Mouse (Mus musculus) adrenal gland, postnatal 4 days (tissue): ENCODE measurements around the gene Uri1. TPM values are rescaled to one million over a fixed set of nuclear protein-coding genes. Genes with fewer than 3 reads are reported as not detected.

Experiments
- DNase-seq, 2 experiments: peaks; one replicate each; pipeline ENCODE4 v3.0.0; 2021 to 2022; ENCODE audit warnings: low spot score in 2 of 2, mixed read lengths in 2 of 2
- total RNA-seq, 2 experiments: library from RNA; stranded (reverse); gene quantifications; 2 replicates each; pipeline ENCODE4 v1.2.3; 2021

Uri1 gene
- total RNA-seq, 2 experiments from 2014 or later: 63.4 to 75.1 TPM

DNA sequence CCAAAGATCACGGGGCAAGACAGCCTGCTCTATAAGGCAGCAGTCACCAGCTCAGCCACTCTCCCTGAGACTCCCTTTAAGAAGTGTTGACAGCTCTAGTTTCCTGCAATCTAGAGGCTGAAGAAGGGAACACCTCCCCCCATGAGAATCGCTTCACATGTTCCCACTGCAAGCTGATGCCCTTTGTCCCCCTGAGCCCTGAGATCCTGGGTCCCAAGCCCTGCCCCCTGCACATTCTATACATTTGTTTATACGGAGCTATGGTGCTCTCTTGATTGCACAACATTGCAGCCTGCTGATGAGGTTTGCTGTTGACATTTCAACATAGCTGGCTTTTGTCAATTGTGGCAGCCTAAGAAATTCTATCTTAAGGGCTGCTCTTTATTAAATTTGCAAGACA is 91.7 kb downstream of the Uri1 start:
- DNase-seq: no peak

GRCm38 (mm10) chr7:37929738-37930137 is 93.6 kb downstream of the Uri1 start:
- DNase-seq: no peak

DNA sequence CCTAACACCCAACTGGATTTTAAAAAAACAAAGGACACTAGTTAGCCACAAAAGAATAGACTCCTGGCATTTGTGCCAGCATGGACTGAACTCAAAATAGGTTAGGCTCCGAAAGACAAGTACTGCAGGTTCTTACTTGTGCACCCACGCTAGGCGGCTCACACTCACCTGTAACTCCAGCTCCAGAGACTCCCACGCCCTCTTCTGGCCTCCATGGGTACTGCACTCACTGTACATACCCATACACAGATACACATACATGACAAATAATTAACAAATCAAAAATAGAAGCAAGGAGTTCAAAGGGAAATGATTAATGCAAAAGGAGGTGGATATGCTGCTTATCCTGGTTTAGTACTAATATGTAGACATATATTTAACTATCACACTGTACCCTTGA is 100.4 kb downstream of the Uri1 start:
- no peak for DNase-seq

DNA sequence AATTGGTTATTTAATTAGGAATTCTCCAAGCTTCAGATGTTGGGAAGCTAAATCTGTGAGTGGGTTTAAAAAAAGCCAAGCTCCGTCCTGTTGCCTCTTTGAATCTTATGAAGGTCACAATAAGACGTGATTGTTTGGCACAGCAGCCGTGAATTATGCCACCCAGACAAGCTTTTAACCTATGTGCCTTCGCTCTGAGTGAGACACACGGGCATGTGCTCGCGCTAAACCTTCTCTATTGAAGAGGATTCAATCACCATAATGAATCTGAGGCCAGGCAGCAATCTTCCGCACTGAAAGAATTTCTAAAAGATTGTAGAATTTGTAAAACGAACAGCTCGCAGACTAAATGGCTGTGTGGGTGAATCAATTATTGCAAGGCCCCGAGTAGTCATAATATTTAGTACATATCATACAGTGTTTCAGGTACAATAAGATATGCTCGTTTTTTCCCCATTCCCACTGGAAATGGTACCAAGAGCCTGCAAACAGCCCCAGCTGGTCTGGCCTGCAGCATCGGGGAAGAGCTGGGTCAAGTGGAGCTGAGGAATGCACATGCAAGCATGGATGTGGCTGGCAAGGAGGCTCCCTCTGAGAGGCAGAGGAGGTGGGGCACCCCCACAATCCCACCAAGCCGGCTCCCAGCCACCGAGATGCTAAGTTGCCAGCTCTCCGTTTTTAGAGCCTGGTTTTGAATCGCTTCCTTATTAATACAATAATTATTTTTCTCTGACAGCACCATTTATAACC is 101.5 kb downstream of the Uri1 start:
- DNase-seq: no peak

GRCm38 (mm10) chr7:37918926-37919325 is 104.4 kb downstream of the Uri1 start:
- DNase-seq: no peak

GRCm38 (mm10) chr7:37916762-37917439 is 106.5 kb downstream of the Uri1 start:
- DNase-seq: no peak

DNA sequence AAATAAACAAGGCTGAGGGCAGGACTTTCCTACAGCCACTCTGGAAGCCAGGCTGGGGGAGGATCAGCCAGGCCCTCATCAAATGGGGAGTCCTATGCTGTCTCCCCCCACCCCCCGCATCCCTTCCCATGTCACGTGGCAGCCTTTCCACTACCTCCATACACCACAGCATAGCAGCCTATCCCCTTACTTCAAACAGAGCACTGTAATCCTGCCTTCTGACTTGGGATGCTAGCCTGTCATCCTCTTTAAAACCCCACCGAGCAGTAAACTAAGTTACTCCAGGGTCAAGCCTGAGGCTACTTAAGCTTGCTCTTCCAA is 111.6 kb downstream of the Uri1 start:
- DNase-seq: no peak

DNA sequence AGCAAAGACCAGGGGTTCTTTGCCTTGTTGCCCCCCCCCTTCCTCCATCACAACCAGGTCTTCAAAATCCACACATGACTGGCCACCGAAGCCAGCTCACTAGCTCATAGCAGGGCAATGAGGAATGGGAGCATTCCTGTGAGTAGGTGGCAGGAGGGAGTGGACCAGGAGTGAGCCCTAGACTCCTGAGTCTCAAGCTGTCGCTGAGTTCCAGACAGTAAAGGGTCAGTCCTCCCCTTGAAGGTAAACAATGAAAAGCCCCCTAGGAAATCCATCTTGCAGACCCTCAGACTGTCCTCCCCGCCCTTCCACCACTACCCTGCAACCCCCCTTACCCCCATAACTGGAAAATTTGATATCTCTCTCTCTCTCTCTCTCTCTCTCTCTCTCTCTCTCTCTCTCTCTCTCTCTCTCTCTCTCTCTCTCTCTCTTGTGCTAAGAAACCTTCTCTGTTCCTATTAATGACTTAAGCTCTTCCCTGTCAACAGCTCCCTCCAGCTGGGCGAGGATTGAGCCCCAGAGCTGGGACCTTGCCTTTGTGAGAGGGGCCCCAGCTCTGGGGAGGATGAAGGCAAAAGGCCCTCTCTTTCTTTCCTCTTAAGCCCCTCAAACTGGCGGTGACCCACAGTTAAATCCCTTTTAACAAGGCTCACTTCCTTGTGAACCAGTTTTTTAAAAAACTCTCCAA is 112.1 kb downstream of the Uri1 start:
- DNase-seq: no peak

GRCm38 (mm10) chr7:37910161-37910560 is 113.2 kb downstream of the Uri1 start:
- no peak for DNase-seq

Other genes starting within 250 kb of the Uri1 start
- 10 to 100 TPM; 10.3 TPM for gene Zfp536, start 249.9 kb downstream of the Uri1 start, total RNA-seq
- gene Ccne1, start 84.0 kb upstream of the Uri1 start, total RNA-seq: 10 to 100 TPM; 16.3 to 17.5 TPM
- gene 1600014C10Rik, start 159.7 kb upstream of the Uri1 start, total RNA-seq: 10 to 100 TPM; 22.0 to 36.5 TPM
- gene Plekhf1, start 204.5 kb upstream of the Uri1 start, total RNA-seq: 1 to 10 TPM; 2.7 to 3.0 TPM
- 10 to 100 TPM; 58.8 to 62.7 TPM for gene Pop4, start 247.9 kb upstream of the Uri1 start, total RNA-seq